Mouse (Mus musculus) heart, postnatal 4 days (tissue): ENCODE measurements around the gene Zfp467. TPM values are rescaled to one million over a fixed set of nuclear protein-coding genes. Genes with fewer than 3 reads are reported as not detected.

Experiments
- DNase-seq: peaks from one replicate; pipeline ENCODE4 v3.0.0; 2021
- total RNA-seq, 2 experiments: library from RNA; stranded (reverse); gene quantifications; 2 replicates each; pipeline ENCODE4 v1.2.3; 2021

The Zfp467 gene
- total RNA-seq, 2 experiments from 2014 or later = 17.1 to 25.9 TPM

DNA sequence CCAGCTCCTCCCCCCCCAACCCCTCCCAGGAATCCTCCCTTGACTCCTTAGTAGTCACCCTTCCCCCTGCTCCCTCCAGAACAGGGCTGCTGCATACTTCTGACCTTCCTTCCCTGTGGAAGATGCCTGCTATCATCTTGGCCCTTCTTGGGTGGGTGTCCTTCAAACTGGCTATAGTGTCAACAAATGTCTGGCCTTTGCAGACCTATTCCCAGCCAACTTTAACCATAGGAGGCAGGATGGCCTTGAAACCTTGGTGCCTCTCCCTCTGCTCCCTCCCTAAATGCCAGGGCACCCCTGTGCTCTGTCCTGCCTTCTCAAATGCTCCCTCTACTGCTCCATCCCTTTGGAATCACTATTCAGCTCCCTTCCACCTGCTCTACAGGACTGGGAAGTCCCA, 6.0 kb downstream of the Zfp467 start:
- no peak for DNase-seq

DNA sequence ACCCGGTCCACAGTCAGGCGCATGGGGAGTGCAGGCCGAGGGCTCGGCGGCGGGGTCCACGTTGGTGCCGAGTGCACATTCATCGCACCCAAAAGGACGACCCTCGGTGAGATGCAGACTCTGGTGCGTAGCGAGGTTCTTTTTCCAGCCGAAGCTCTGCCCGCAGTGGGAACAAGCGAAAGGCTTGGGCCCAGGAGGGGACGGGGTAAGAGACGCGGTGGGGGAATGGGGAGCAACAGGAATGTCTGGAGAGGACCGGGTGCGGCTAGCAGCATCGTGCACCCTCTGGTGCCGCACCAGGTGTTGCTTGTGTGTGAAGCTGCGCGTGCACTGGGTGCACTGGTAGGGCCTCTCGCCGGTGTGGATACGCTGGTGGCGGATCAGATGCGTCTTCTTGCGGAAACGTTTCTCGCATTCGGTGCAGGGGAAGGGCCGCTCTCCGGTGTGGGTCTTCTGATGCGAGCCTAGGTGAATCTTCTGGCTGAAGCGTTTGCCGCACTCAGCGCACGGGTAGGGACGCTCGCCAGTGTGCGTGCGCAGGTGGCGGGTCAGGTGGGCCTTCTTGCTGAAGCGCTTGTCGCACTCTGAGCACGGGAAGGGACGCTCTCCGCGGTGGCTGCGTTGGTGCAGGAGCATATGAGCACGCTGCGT, 7.0 kb downstream of the Zfp467 start:
- DNase-seq = no peak

DNA sequence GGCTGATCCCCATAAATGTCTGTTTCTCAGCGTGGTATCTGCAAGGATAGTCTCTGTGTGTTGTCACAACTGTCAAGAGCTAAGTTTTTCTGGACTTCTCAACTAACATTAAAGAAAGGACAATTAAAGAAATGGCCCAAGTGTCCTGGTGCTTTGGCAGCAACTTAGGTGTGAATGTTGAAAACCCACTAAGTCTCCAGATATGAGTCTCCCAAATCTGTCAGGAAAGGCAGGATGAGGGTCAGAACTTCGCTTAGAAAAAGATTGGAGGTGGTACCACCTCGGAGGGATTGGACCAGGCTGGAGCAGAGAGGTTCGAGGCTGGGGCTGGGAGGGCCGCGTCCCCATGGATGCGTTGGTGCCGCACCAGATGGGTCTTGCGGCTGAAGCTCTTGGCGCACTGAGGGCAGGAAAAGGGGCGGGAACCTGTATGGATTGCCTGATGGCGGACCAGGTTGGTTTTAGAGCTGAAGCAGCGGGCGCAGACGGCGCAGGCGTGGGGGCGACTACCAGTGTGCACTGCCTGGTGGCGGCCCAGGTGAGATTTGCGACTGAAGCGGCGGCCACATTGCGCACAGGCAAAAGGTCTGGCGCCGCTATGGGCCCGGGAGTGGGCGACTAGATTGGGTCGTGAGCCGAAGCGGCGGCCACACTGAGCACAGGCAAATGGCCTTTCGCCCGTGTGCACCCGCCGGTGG, 7.8 kb downstream of the Zfp467 start:
- DNase-seq = no peak

DNA sequence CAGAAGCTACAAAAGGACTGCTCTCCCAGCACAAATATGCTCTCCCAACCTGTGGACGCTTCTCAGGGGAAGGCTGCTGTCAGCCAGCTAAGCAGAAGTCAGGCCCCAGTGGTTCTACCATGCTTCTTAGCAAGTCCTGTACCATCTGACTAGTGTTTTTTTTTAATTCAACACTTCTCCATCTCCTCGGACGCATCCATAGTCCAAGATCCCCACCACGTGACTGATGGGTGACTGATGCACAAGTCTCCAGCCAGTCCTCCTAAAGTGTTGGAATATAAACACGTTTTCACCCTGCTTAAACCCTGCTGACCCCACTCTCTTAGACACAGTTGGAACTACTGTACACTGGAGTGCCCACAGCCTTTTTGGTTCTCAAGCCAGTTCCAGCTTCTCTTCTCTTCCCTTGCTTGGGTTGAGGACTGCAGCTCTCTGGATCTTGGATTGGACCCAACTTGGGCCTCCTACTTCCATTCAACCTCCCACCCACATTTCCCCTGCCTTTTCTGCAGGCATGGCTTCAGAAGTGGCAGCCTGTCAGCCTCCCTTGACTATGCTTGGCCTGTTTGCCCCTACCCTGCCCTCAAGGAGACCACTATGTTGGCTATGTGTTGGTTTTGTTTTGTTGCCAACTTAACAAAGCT, 9.8 kb downstream of the Zfp467 start:
- DNase-seq = no peak

DNA sequence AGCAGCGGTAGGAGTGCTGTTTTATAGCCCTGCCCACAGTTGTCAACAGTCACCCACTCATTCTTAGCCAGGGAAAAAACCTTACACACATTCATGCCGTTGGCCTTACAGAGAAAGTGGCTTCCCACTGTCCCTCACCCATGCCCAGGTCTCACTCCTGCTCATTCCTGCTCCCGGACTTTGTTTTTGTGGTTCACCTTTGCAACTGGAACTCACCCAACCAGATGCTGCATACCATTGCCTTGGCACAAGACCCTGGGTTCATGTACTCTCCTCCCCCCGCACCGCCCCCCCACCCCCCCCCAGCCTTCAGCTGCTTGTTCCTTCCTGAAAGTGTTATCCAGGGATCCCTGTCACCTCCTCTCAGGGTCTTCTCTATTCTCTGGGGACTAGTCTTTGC, 10.5 kb downstream of the Zfp467 start:
- no peak for DNase-seq

DNA sequence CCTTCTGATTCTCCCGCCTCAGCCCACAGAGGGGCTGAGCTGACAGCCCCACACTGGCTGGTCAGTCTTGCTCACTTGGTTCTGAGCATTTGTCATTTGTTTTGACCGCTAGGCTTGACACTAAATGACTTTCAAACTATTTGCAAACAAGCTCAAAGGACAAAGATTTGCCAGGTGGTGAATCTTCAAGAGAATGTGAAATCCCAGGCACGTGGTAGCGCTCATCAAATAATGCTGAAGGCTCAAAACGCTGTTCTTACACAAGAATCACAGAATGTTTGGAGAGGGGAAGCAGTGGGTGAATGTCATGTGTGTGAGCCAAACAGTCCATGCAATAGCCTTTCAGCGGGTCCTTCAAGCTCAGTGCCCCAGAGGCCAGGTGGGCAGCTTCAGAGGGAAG, 11.0 kb downstream of the Zfp467 start:
- no peak for DNase-seq

DNA sequence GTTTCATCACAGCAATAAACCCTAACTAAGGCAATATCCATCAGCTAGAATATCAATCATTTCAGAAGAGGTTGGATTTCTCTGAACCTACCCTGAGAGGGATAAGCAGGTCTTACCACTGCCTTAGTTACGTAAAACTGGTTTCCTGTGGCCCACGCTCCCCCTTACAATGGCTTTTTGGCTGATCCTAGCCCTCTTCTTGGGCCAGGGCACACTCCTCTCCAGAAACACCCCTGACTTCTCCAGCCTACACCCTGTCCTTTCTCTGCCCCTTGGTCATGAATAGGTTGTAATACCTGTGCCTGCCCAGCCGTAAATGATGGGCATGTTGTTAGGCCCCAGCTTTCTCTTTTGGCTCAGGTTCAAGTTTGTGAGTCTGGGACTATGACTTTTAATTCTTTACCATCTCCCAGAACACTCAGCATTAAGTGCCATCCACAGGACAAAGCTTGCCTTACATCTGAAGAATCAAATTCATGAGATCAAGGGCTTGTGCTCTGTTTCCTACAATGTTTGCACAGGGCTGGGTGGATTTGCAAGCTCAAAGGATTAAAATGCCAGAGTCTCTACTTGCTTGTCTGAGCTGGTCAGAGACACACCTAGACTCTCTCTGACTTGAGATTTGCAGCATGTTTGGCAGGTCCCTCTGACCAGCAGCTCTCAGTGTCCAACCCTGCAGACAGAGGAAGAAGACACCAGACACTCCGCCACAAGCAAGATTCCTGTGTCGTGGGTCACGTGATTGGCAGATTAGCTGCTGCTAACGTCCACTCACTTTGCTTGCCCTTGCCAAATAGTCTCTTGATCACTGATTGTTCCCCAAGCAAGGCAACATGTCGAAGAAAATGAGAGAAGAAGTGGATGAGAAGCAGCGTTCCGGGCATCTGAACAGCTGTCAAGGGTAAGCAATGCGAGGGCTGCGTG, 12.5 kb downstream of the Zfp467 start:
- no peak for DNase-seq

DNA sequence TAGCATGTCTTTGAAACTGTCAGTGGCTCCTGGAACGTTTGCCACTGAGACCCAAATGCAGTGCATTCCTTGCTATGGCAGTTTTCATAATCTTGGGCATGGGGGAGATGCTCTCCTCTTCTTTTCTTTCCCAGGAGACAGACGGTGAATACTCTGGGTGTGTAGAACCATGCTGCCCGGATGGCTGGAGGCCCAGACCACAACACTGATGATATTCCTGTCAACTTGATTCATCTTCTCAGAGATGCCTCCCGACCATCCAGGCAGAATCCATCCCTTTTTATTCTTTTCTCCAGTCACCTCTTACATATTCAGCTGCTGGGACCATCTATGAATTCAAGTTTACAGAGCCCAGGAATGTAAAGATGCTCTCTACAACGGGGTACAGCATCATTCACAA, 14.9 kb downstream of the Zfp467 start:
- DNase-seq = no peak

DNA sequence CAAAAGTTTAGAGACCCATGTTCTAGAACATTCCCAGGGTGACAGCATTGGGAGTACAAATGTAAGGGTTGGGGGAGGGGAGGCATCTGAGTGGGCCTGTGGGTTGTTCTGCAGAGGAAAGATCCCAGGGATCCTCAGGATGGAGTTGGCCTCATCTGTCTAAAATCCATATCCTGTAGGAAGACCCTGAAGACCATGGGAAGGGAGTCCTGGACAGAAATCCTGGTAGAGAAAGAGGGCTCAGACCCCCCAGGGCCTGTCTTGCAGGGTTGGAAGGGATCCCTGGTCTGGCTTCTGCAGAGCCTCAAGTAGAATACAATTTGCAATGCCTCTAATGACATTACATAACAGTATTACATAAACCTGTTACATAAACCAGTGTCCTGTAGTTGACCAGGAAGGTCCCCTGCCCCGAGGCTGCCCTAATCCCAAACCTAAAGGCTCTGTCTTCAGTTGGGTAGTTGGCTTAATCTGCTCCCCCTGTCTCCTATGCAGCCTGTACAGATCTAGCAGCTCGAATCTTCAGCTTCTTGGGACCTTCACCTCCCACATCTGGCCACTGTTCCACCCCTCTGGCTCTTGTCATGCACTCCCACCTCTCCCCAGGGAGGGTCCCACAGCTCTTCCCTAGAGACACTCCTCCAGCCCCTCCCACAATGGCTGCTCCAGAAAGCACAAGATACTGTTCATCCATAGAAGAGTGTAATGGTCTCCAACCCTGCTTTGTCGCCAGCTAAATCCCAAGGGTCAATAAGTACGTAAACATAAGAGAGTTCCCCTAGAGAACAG, 16.7 kb downstream of the Zfp467 start:
- DNase-seq = no peak

DNA sequence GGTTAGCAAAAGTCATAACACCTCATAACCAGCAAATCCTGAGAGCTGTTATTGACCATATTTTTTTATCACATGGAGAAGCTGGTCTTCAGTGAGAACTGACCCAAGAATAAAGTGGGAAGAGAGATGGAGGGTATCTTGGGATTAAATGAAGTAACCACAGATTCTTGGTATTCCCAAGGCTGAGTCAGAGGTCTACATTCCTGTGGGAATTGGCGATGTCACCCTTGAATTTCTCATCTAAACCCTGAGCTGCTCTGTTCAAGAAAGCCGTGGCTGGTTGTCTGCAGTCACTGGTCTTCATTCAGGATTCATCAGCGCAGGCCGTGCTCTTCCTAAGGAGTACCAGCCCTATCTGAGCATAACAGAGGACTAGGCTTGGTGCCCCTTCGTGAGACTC, 18.7 kb downstream of the Zfp467 start:
- DNase-seq = no peak

DNA sequence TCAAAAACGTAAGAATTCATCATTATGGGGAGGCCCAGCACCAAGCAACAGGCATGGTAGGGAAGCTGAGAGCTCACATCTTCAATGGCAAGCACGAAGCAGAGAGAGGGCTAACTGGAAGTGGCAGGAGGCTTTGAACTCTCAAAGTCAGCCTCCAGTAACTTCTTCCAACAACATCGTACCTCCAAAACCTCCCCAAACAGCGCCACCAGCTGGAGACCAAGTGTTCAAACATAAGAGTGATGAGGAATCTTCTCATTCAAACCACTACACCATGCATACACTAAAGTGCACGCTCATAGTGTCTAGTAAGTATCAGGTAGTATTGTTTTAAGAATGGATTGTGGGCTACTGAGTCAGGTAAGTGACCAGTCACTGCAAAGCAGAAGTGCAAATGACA, 21.6 kb downstream of the Zfp467 start:
- DNase-seq = no peak

DNA sequence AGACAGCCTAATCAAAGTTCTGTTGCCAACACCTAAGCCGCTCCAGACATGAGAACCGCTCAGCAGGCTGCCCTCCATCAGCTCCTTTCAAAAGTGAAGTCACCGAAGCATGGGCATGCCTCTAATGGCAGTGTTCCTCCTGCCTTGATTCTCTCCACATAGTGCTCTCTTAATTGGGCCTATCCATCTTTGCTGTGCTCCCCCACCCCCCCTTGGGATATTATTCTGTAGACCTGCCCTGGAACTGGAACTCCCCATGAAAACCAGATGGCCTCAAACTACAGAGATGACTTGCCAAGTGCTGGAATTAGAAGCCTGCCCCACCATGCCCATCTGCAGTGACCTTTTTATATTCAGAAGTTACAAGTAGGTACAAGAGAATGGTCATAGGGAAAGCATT, 22.3 kb downstream of the Zfp467 start:
- no peak for DNase-seq

DNA sequence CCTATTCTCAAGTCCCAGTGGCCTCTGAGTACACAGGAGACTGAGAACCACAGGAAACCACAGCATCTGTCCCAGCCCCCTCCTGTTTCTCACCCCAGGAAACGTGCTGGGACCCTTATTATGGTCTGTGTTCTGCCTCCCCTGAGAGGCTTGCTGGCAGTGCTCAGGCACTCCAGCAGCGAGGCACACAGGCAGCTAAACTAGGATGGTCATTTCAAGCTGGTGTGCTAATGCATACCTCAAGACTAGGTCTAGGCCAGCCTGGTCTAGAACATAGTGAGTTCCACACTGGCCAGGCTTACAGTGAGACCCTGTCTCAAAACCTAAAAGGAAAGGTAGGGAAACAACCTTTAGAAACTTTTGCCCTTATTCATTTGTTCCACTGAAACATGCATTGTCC, 25.0 kb downstream of the Zfp467 start:
- no peak for DNase-seq

DNA sequence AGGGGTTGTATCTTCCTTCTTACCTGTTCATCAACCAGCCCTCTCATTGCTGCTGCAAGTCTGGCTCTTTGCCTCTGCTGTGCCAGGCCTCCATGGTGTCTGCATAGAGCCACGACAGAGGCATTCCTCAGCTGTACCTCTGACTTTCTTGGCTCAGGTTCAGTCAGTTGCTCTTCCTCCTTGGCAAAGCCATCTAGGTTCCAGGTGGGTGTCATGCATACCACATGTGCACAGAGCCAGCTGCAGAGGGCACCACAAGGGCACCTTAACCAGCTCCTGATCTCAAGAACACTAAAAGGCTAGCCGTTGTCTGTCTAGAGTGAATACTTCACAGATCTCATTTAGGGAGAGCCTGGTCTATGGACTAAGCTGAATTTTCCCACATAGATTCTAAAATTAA, 29.1 kb downstream of the Zfp467 start:
- DNase-seq = no peak

DNA sequence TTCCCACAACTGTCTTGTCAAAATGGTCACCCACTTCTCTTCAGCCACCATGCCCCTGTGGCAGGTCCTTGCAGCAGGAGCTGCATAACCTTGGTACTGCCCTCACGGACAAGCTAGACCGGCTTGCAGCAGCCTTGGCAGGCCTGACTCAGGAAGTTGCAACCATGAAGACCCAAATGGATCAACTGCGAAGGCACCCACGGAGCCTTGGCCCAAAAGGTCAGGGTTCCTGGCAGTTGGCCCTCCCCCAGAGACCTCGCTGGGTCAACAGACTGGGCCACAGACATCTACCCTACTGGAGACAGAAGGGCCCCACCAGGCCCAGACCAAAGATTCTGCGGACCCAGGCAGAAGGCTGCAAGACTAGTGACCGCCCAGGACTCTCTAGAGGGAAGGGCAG, 30.0 kb downstream of the Zfp467 start:
- DNase-seq = no peak

DNA sequence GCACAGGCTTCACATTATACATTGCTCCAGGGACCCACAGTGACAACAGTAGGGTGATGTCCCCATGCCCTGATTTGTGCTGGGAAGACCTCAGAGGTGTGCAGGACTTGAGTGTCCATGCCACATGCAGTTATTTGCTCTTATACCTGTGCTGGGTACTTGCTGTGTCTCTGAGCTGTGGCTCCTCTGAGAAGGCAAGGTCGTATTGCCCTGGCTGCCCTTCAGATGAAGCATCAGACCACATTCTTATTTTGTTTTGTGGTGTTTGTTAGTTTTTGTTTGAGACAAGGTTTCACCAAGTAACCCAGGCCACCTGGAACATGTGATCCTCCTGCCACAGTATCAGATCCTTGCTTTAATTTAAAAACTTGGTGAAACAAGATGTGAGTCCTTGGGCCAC, 30.7 kb downstream of the Zfp467 start:
- DNase-seq = no peak

DNA sequence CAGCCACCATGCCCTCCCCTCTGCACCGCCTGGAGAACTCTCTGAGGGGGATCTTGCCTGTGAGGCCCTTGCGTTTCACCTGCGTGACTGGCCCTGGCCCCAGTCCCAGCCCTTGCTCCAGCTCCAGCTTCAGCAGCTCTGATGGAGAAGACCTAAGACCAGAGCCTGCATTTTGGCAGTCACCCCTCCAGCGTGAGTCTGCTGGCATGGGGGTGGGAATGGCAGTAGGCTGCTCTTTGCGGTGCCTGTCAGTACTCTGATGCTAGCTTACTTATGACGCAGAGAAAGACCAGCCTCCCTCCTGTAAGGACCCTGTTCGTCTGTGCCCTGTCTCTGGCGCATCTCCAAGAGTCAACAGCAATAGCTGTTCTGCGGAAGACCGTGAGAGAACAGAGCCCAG, 32.5 kb downstream of the Zfp467 start:
- peak; percentile 4 for DNase-seq

DNA sequence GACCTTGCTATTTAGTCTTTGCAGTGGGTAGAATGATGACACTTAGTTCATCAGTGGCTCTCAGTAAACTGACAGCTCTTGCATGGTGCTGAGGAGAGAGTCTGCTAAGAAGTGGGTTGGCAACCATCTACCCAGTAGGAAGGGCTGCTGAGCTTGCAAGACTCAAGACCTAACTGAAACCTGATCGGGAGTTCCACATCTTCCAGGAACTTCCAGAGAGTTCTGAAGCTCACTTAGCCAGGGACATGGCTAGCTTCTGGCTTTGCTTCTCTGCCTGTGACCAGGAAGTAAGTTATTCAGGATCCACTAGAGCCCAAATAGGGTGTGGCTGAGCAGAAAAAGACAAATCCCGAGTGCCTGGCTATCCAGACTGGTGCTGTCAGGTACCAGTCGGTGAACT, 33.0 kb downstream of the Zfp467 start:
- DNase-seq = no peak

DNA sequence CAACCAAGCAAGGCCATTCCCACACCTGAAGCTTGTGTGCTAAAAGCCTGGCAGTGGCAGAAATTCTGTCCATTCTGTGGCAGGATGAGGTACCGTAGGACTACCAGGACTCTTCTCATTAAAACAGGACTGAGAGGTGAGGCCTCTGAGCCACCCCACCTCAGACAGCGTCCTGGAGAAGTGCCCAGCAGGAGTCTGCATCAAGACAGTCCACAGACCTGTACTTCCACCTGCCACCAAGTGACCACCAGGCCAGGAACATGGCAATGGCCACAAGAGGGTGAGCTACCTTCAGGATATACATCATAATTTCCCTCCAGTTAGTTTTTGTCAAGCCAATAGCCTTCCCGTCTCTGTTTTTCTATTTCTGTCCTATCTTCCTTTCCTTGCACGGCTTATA, 33.5 kb downstream of the Zfp467 start:
- no peak for DNase-seq

DNA sequence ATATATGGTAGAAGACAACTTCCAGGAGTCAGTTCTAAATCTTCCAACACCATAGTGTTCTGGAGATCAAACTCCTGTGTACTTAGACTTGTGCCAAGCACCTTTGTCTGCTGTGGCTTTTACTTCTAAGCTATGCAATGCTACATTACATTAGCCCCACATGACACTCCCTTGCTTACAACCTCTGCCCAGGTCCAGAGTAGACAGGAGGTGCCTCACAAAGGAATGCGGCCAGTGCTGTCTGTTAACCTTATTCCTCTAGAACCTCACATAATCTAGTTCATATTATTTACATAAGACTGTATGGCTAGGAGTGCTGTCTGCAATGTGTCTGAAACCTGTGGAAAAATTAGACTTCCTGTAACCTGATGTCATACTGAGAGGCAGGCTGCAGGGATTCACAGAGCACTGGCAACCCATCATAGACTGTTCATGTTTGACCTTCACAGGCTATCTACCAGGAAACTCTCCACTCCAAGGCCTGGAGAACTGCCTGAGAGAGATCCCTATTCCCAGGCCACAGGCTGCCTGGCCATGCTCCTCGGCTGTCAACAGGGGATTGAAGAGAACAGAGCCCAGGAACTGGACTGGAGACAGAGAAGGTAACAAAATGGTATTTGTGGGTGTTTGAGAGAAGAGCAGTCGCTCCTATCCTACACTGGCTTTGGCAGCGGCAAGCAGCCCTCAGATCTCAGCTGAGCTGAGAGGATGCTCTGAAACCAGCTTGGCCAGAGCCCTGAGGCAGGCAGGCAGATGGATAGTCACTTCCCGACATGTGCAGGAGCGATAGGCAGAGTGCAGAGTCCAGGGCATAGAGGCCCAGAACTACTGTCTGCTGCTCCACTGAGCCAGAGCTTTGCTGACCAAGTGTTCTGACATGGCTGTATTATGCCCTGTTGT, 34.2 kb downstream of the Zfp467 start:
- peak; percentile 41 for DNase-seq

DNA sequence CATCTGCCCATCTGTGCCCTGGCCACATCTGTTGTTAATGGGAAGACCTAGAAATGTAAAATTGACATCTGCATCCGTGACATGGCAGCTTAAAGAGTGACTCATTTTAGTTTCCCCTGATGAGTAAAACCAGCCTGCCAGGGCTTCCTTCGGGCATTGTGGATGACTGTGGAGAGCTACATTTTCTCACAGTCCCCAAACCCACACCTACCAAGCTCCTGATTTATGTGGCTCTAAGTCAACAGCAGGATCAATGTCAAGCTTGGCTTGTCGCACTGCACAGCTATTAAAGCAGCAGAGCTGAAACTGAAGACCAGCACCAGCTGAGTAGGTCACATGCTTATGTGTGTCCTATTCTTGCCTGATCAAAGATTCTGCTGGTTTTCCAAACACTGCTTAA, 35.1 kb downstream of the Zfp467 start:
- DNase-seq = no peak
